Mouse (Mus musculus): Measurements from ENCODE around the gene Slc17a4. TPM values are rescaled to one million over a fixed set of nuclear protein-coding genes. Genes with fewer than 3 reads are reported as not detected.
A peak's percentile ranks its signal among the peaks of the same experiment; 100 is the strongest.

Gene Slc17a4
- polyA plus RNA-seq (2014; fragmentation: Nextera tagmentation; extraction: Ambion mirVana), result not detected in 2 replicates

GRCm38 (mm10) chr13:23914376-23915167 is at the start of gene Slc17a4:
Gene Slc17a4, minus strand, starts transcription at chr13:23915009.
- 68% methylated on average over 9 of the region's 9 CpGs for WGBS
- Histone ChIP-seq H3K36me3 (replicated peaks; ENCODE audit: control insufficient read depth, insufficient read depth) (no peaks in the 10 kb centered on the region), H3K4me2 (replicated peaks) (no peak within 1 kb of the TSS), H3K9me3 (ENCODE audit: control insufficient read depth, low read length) (no peaks in the 10 kb centered on the region), H3K27ac (no peak within 1 kb of the TSS), H3K4me1 (replicated peaks; ENCODE audit: control insufficient read depth, insufficient read depth, low read length) (no peaks in the 10 kb centered on the region), H3K4me3 (replicated peaks; ENCODE audit: low read length) (no peak within 1 kb of the TSS), H3K27me3 (ENCODE audit: control insufficient read depth, insufficient read depth, low read length) (no peaks in the 10 kb centered on the region), H3K9ac (no peak within 1 kb of the TSS)
- ATAC-seq (ENCODE audit: low FRiP score), result no peak
- no peak for DNase-seq (ENCODE audit: low spot score)

- WGBS, result 21% methylated on average over 2 of the region's 2 CpGs
- no peaks in the 10 kb centered on the region for H3K9me3 ChIP-seq (ENCODE audit: control insufficient read depth, low read length)
- no peak overlapping the region for H3K4me3 ChIP-seq (replicated peaks; ENCODE audit: low read length)
- H3K27ac ChIP-seq, result no peak overlapping the region
- DNase-seq (ENCODE audit: low spot score) (no peak), ATAC-seq (ENCODE audit: low FRiP score) (no peak)
- H3K4me1 ChIP-seq (replicated peaks; ENCODE audit: control insufficient read depth, insufficient read depth, low read length), result no peaks in the 10 kb centered on the region; the same call in 1 of the 2 replicates
- H3K27me3 ChIP-seq (ENCODE audit: control insufficient read depth, insufficient read depth, low read length), result no peaks in the 10 kb centered on the region
- no peak overlapping the region for H3K9ac ChIP-seq
- no peaks in the 10 kb centered on the region for H3K36me3 ChIP-seq (replicated peaks; ENCODE audit: control insufficient read depth, insufficient read depth)
- no peak overlapping the region for H3K4me2 ChIP-seq (replicated peaks)
Measured at GRCm38 (mm10) chr13:23959776-23960175, 45.0 kb upstream of the Slc17a4 start.

- ATAC-seq (ENCODE audit: low FRiP score), result no peak
- Histone ChIP-seq H3K4me3 (replicated peaks; ENCODE audit: low read length) (no peak overlapping the region), H3K9ac (no peak overlapping the region), H3K4me1 (replicated peaks; ENCODE audit: control insufficient read depth, insufficient read depth, low read length) (peaks cover 7% of the 10 kb centered on the region; the same call in 1 of the 2 replicates), H3K9me3 (ENCODE audit: control insufficient read depth, low read length) (no peaks in the 10 kb centered on the region), H3K36me3 (replicated peaks; ENCODE audit: control insufficient read depth, insufficient read depth) (no peaks in the 10 kb centered on the region), H3K27me3 (ENCODE audit: control insufficient read depth, insufficient read depth, low read length) (no peaks in the 10 kb centered on the region), H3K27ac (no peak overlapping the region), H3K4me2 (replicated peaks) (no peak overlapping the region)
- 79% methylated on average over 3 of the region's 3 CpGs for WGBS
- no peak for DNase-seq (ENCODE audit: low spot score)
Measured at GRCm38 (mm10) chr13:23950928-23951327, 36.1 kb upstream of the Slc17a4 start.

- 28% methylated on average over 14 of the region's 14 CpGs for WGBS
- peak overlapping the region; percentile 13; the same call in 1 of the 2 replicates for H3K4me2 ChIP-seq (replicated peaks)
- H3K4me3 ChIP-seq (replicated peaks; ENCODE audit: low read length), result no peak overlapping the region
- H3K27ac ChIP-seq, result peak overlapping the region; percentile 61
- H3K27me3 ChIP-seq (ENCODE audit: control insufficient read depth, insufficient read depth, low read length), result no peaks in the 10 kb centered on the region
- no peaks in the 10 kb centered on the region for H3K9me3 ChIP-seq (ENCODE audit: control insufficient read depth, low read length)
- H3K36me3 ChIP-seq (replicated peaks; ENCODE audit: control insufficient read depth, insufficient read depth), result no peaks in the 10 kb centered on the region
- H3K9ac ChIP-seq, result no peak overlapping the region
- peaks cover 7% of the 10 kb centered on the region; the same call in 1 of the 2 replicates for H3K4me1 ChIP-seq (replicated peaks; ENCODE audit: control insufficient read depth, insufficient read depth, low read length)
- peak; percentile 70 for DNase-seq (ENCODE audit: low spot score)
- peak; percentile 84 for ATAC-seq (ENCODE audit: low FRiP score)
Measured at GRCm38 (mm10) chr13:23949484-23950246, 34.9 kb upstream of the Slc17a4 start.

- Histone ChIP-seq H3K9ac (no peak overlapping the region), H3K4me2 (replicated peaks) (no peak overlapping the region), H3K4me3 (replicated peaks; ENCODE audit: low read length) (no peak overlapping the region), H3K9me3 (ENCODE audit: control insufficient read depth, low read length) (no peaks in the 10 kb centered on the region), H3K27me3 (ENCODE audit: control insufficient read depth, insufficient read depth, low read length) (no peaks in the 10 kb centered on the region), H3K4me1 (replicated peaks; ENCODE audit: control insufficient read depth, insufficient read depth, low read length) (peaks cover 7% of the 10 kb centered on the region; the same call in 1 of the 2 replicates), H3K36me3 (replicated peaks; ENCODE audit: control insufficient read depth, insufficient read depth) (no peaks in the 10 kb centered on the region), H3K27ac (no peak overlapping the region)
- no peak for DNase-seq (ENCODE audit: low spot score)
- 23% methylated on average over 2 of the region's 2 CpGs for WGBS
- no peak for ATAC-seq (ENCODE audit: low FRiP score)
Measured at GRCm38 (mm10) chr13:23946254-23946653, 31.4 kb upstream of the Slc17a4 start.

- Histone ChIP-seq H3K4me1 (replicated peaks; ENCODE audit: control insufficient read depth, insufficient read depth, low read length) (no peaks in the 10 kb centered on the region), H3K9ac (no peak overlapping the region), H3K4me3 (replicated peaks; ENCODE audit: low read length) (no peak overlapping the region), H3K27me3 (ENCODE audit: control insufficient read depth, insufficient read depth, low read length) (no peaks in the 10 kb centered on the region), H3K4me2 (replicated peaks) (no peak overlapping the region), H3K27ac (no peak overlapping the region), H3K36me3 (replicated peaks; ENCODE audit: control insufficient read depth, insufficient read depth) (no peaks in the 10 kb centered on the region), H3K9me3 (ENCODE audit: control insufficient read depth, low read length) (no peaks in the 10 kb centered on the region)
- 55% methylated on average over 2 of the region's 2 CpGs for WGBS
- ATAC-seq (ENCODE audit: low FRiP score), result no peak
- no peak for DNase-seq (ENCODE audit: low spot score)
Measured at GRCm38 (mm10) chr13:23942861-23943260, 28.1 kb upstream of the Slc17a4 start.

- Histone ChIP-seq H3K27me3 (ENCODE audit: control insufficient read depth, insufficient read depth, low read length) (no peaks in the 10 kb centered on the region), H3K27ac (no peak overlapping the region), H3K4me1 (replicated peaks; ENCODE audit: control insufficient read depth, insufficient read depth, low read length) (no peaks in the 10 kb centered on the region), H3K9me3 (ENCODE audit: control insufficient read depth, low read length) (no peaks in the 10 kb centered on the region), H3K9ac (no peak overlapping the region), H3K4me3 (replicated peaks; ENCODE audit: low read length) (no peak overlapping the region), H3K4me2 (replicated peaks) (no peak overlapping the region), H3K36me3 (replicated peaks; ENCODE audit: control insufficient read depth, insufficient read depth) (no peaks in the 10 kb centered on the region)
- no peak for DNase-seq (ENCODE audit: low spot score)
- no peak for ATAC-seq (ENCODE audit: low FRiP score)
- 67% methylated on average over 6 of the region's 6 CpGs for whole genome bisulfite sequencing
Measured at GRCm38 (mm10) chr13:23940291-23940690, 25.5 kb upstream of the Slc17a4 start.

GRCm38 (mm10) chr13:23938699-23939098 is 23.9 kb upstream of the Slc17a4 start:
- WGBS, result 90% methylated on average over 1 of the region's 1 CpGs
- no peak overlapping the region for H3K4me2 ChIP-seq (replicated peaks)
- H3K9ac ChIP-seq, result no peak overlapping the region
- no peaks in the 10 kb centered on the region for H3K9me3 ChIP-seq (ENCODE audit: control insufficient read depth, low read length)
- ATAC-seq (ENCODE audit: low FRiP score), result no peak
- H3K36me3 ChIP-seq (replicated peaks; ENCODE audit: control insufficient read depth, insufficient read depth), result no peaks in the 10 kb centered on the region
- no peak overlapping the region for H3K4me3 ChIP-seq (replicated peaks; ENCODE audit: low read length)
- no peak overlapping the region for H3K27ac ChIP-seq
- peak; percentile 40 for DNase-seq (ENCODE audit: low spot score)
- no peaks in the 10 kb centered on the region for H3K4me1 ChIP-seq (replicated peaks; ENCODE audit: control insufficient read depth, insufficient read depth, low read length)
- H3K27me3 ChIP-seq (ENCODE audit: control insufficient read depth, insufficient read depth, low read length), result no peaks in the 10 kb centered on the region

GRCm38 (mm10) chr13:23934211-23934520 is 19.4 kb upstream of the Slc17a4 start, which contains the start of gene Hist1h2aa:
Gene Hist1h2aa, plus strand, starts transcription at chr13:23934462.
- ATAC-seq (ENCODE audit: low FRiP score) (no peak), DNase-seq (ENCODE audit: low spot score) (no peak)
- Histone ChIP-seq H3K4me3 (replicated peaks; ENCODE audit: low read length) (no peak within 1 kb of the TSS), H3K4me1 (replicated peaks; ENCODE audit: control insufficient read depth, insufficient read depth, low read length) (no peaks in the 10 kb centered on the region), H3K4me2 (replicated peaks) (no peak within 1 kb of the TSS), H3K9ac (no peak within 1 kb of the TSS), H3K36me3 (replicated peaks; ENCODE audit: control insufficient read depth, insufficient read depth) (no peaks in the 10 kb centered on the region), H3K27me3 (ENCODE audit: control insufficient read depth, insufficient read depth, low read length) (no peaks in the 10 kb centered on the region), H3K9me3 (ENCODE audit: control insufficient read depth, low read length) (no peaks in the 10 kb centered on the region), H3K27ac (no peak within 1 kb of the TSS)
- WGBS, result 91% methylated on average over 10 of the region's 10 CpGs

Data from hindbrain, embryonic 14.5 days (tissue).